ENCODE assay signal across 14 mouse cellular contexts in genomic region chr16:34999986-35000385, GRCm38 (mm10). TPM values are rescaled to one million over a fixed set of nuclear protein-coding genes. Genes with fewer than 3 reads are reported as not detected.
DNase-seq lines count a peak whose midpoint lies in the region; ATAC-seq and TF ChIP-seq lines count a peak whose summit lies in the region.
"Had no signal": no experiment of that assay in that cellular context is flagged by ENCODE, and none has a peak within 500 bp of the region (broad histone marks: within the 10 kb centered on the region; RNA-seq: fewer than 3 reads in every experiment).

No protein-coding gene starts in this region.

- peaks cover 6% of the 10 kb centered on the region; the same call in 1 of the 2 replicates for H3K27me3 ChIP-seq in heart, embryonic 13.5 days (replicated peaks)
- no peaks in the 10 kb centered on the region for H3K27me3 ChIP-seq in midbrain, embryonic 16.5 days (ENCODE audit: control insufficient read depth, insufficient read depth, low read depth, low read length)
- H3K27me3 ChIP-seq in midbrain, embryonic 13.5 days = peaks cover 3% of the 10 kb centered on the region; the same call in 1 of the 2 replicates
- no peaks in the 10 kb centered on the region for H3K27me3 ChIP-seq in forebrain, embryonic 16.5 days (replicated peaks; ENCODE audit: control insufficient read depth, insufficient read depth, low read length)
- no peaks in the 10 kb centered on the region for H3K27me3 ChIP-seq in stomach, postnatal 0 days (ENCODE audit: control insufficient read depth, insufficient read depth, low read length)

- H3K4me2 ChIP-seq in heart, embryonic 13.5 days = peak overlapping the region; percentile 60
- H3K4me2 ChIP-seq in midbrain, embryonic 16.5 days (ENCODE audit: low read length) = peak overlapping the region; percentile 34
- H3K4me2 ChIP-seq in midbrain, embryonic 13.5 days (replicated peaks) = no peak overlapping the region
- H3K4me2 ChIP-seq in forebrain, embryonic 16.5 days (ENCODE audit: low read length) = peak overlapping the region; percentile 39
- H3K4me2 ChIP-seq in stomach, postnatal 0 days (replicated peaks; ENCODE audit: low read depth) = 0 out of 2 replicates have a peak overlapping the region, but pooled peaks have one; percentile 1

- DNase-seq in heart, adult 9 months (ENCODE audit: low spot score in 2 of 2) = no peak
- no peak for DNase-seq in stomach, postnatal 0 days (ENCODE audit: low spot score)
- no peak for DNase-seq in urinary bladder, postnatal 36 days (ENCODE audit: low spot score in 2 of 2)
- DNase-seq: adrenal gland, postnatal 36 days; cerebellum, postnatal 36 days; gastrocnemius, postnatal 10 days; kidney, postnatal 25 days; lung, adult 2 months had no signal

- ATAC-seq in heart, embryonic 13.5 days (ENCODE audit: extremely low read depth, insufficient number of reproducible peaks, low FRiP score, low TSS enrichment) = no peak
- ATAC-seq in midbrain, embryonic 16.5 days = no peak
- ATAC-seq in midbrain, embryonic 13.5 days = no peak
- peak; percentile 58 for ATAC-seq in forebrain, embryonic 16.5 days
- ATAC-seq in stomach, postnatal 0 days (ENCODE audit: low FRiP score, low TSS enrichment) = no peak
- ATAC-seq: inflammation-experienced regulatory T-cells, adult 6 months had no signal

- no peaks in the 10 kb centered on the region for H3K9me3 ChIP-seq in heart, embryonic 13.5 days
- no peaks in the 10 kb centered on the region for H3K9me3 ChIP-seq in midbrain, embryonic 16.5 days (replicated peaks; ENCODE audit: control insufficient read depth, low read length, poor library complexity, severe bottlenecking)
- H3K9me3 ChIP-seq in midbrain, embryonic 13.5 days = no peaks in the 10 kb centered on the region
- no peaks in the 10 kb centered on the region for H3K9me3 ChIP-seq in forebrain, embryonic 16.5 days (ENCODE audit: control insufficient read depth, low read length)
- no peaks in the 10 kb centered on the region for H3K9me3 ChIP-seq in stomach, postnatal 0 days (ENCODE audit: control insufficient read depth, low read length)

- WGBS in heart, embryonic 13.5 days = 40% methylated on average over 11 of the region's 11 CpGs
- 43% methylated on average over 11 of the region's 11 CpGs for WGBS in midbrain, embryonic 16.5 days
- 52% methylated on average over 11 of the region's 11 CpGs for WGBS in midbrain, embryonic 13.5 days
- 29% methylated on average over 11 of the region's 11 CpGs for WGBS in forebrain, embryonic 16.5 days
- WGBS in stomach, postnatal 0 days = 50% methylated on average over 11 of the region's 11 CpGs

- no peak overlapping the region for H3K27ac ChIP-seq in heart, embryonic 13.5 days (replicated peaks)
- no peak overlapping the region for H3K27ac ChIP-seq in midbrain, embryonic 16.5 days (ENCODE audit: low read length)
- H3K27ac ChIP-seq in midbrain, embryonic 13.5 days = no peak overlapping the region
- peak overlapping the region; percentile 53; the same call in 1 of the 2 replicates for H3K27ac ChIP-seq in forebrain, embryonic 16.5 days (ENCODE audit: low read length)
- H3K27ac ChIP-seq in stomach, postnatal 0 days (replicated peaks) = no peak overlapping the region

- no peak overlapping the region for H3K9ac ChIP-seq in heart, embryonic 13.5 days
- H3K9ac ChIP-seq in midbrain, embryonic 16.5 days (ENCODE audit: low read depth, low read length) = no peak overlapping the region
- H3K9ac ChIP-seq in midbrain, embryonic 13.5 days (replicated peaks) = no peak overlapping the region
- no peak overlapping the region for H3K9ac ChIP-seq in forebrain, embryonic 16.5 days (replicated peaks; ENCODE audit: low read depth, low read length)
- 0 out of 2 replicates have a peak overlapping the region, but pooled peaks have one; percentile 3 for H3K9ac ChIP-seq in stomach, postnatal 0 days (ENCODE audit: low read length)

- no peak overlapping the region for H3K4me3 ChIP-seq in heart, embryonic 13.5 days
- no peak overlapping the region for H3K4me3 ChIP-seq in midbrain, embryonic 16.5 days (ENCODE audit: low read depth, low read length)
- no peak overlapping the region for H3K4me3 ChIP-seq in midbrain, embryonic 13.5 days (replicated peaks)
- peak overlapping the region; percentile 6; the same call in 1 of the 2 replicates for H3K4me3 ChIP-seq in forebrain, embryonic 16.5 days (replicated peaks; ENCODE audit: low read length)
- no peak overlapping the region for H3K4me3 ChIP-seq in stomach, postnatal 0 days (ENCODE audit: low read depth, low read length)
- H3K4me3 ChIP-seq: erythroblast, embryonic 14.5 days had no signal

- no peak for TF ChIP-seq EP300 in stomach, postnatal 0 days (optimal IDR thresholded peaks at IDR 0.05)

- no peaks in the 10 kb centered on the region for H3K36me3 ChIP-seq in heart, embryonic 13.5 days
- H3K36me3 ChIP-seq in midbrain, embryonic 16.5 days (ENCODE audit: control insufficient read depth, insufficient read depth, low read length) = no peaks in the 10 kb centered on the region
- H3K36me3 ChIP-seq in midbrain, embryonic 13.5 days = no peaks in the 10 kb centered on the region
- no peaks in the 10 kb centered on the region for H3K36me3 ChIP-seq in forebrain, embryonic 16.5 days (ENCODE audit: control insufficient read depth, insufficient read depth)
- H3K36me3 ChIP-seq in stomach, postnatal 0 days (ENCODE audit: control insufficient read depth, insufficient read depth, low read length) = no peaks in the 10 kb centered on the region

- no peak for TF ChIP-seq CTCF in stomach, postnatal 0 days (IDR thresholded peaks at IDR 0.05; ENCODE audit: low read depth)

- H3K4me1 ChIP-seq in heart, embryonic 13.5 days = peaks cover 37% of the 10 kb centered on the region
- H3K4me1 ChIP-seq in midbrain, embryonic 16.5 days (ENCODE audit: control insufficient read depth, insufficient read depth, low read length) = peaks cover 9% of the 10 kb centered on the region
- peaks cover 10% of the 10 kb centered on the region for H3K4me1 ChIP-seq in midbrain, embryonic 13.5 days (replicated peaks)
- peaks cover 39% of the 10 kb centered on the region for H3K4me1 ChIP-seq in forebrain, embryonic 16.5 days (replicated peaks; ENCODE audit: control insufficient read depth, insufficient read depth, low read length)
- H3K4me1 ChIP-seq in stomach, postnatal 0 days (replicated peaks; ENCODE audit: control insufficient read depth, insufficient read depth) = 0 out of 2 replicates have a peak, but pooled peaks cover 3% of the 10 kb centered on the region

RNA-seq across cellular contexts. Expression of gene Hacd2, which starts 22.2 kb away (rescaled TPM):
- 58.1 and 71.5 TPM in 2 replicates for polyA plus RNA-seq in heart, embryonic 13.5 days (2015; fragmentation: Nextera tagmentation; extraction: Ambion mirVana)
- 40.4 and 44.0 TPM in 2 replicates for polyA plus RNA-seq in midbrain, embryonic 16.5 days (2015; fragmentation: Nextera tagmentation; extraction: Ambion mirVana)
- polyA plus RNA-seq in midbrain, embryonic 13.5 days (2015; fragmentation: Nextera tagmentation; extraction: Ambion mirVana) = 37.8 and 40.5 TPM in 2 replicates
- 39.1 and 39.8 TPM in 2 replicates for polyA plus RNA-seq in forebrain, embryonic 16.5 days (2015; fragmentation: Nextera tagmentation; extraction: Ambion mirVana)
- 99.6 and 107 TPM in 2 replicates for polyA plus RNA-seq in stomach, postnatal 0 days (2015; fragmentation: Nextera tagmentation; extraction: Ambion mirVana)
